Mouse (Mus musculus): Measurements from ENCODE around the gene Gm13871.
"Not testable (repeated sequence)": the region's sequence is repeated elsewhere in the genome, so short reads cannot be mapped to it uniquely, and the experiment has no call there.

DNA sequence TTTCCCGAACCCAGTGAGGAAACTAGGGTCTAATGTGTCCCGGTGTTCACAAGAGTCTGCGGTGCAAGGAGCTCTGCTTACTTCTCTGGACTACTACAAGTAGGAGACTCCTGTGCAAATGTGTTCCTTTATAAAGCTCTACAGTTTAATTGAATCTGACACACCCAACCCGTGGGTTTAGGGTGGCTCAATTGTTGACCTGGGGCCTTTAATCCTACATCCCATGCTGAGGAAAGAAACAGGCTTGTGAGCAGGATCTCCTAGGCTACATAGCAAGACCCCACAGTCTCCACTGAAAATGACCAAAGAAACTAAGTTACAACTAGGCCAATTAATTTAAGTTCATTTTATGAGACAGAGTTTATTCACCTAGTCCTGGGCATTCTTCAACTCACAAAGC is 14.7 kb downstream of the Gm13871 start, which contains the start of gene Gm11757:
- TF ChIP-seq EP300, CTCF (IDR thresholded peaks at IDR 0.05; ENCODE audit: low read depth): not testable (repeated sequence)
